Mouse (Mus musculus) ES-E14 (cell line): Measurements from ENCODE around the gene Olfr986. TPM values are rescaled to one million over a fixed set of nuclear protein-coding genes. Genes with fewer than 3 reads are reported as not detected.

Source experiments
- DNase-seq: peaks from one replicate; pipeline ENCODE4 v3.0.0-alpha.2; 2013; ENCODE audit warnings: low read depth, low spot score
- H3K27ac ChIP-seq: 2 replicates; pipeline ENCODE4 v1.5.1; 2012; ENCODE audit warnings: low read depth, mild to moderate bottlenecking, low read length, moderate library complexity, mixed read lengths; ENCODE audit not compliant: poor library complexity, insufficient read depth, severe bottlenecking
- H3K36me3 ChIP-seq: 2 replicates; pipeline ENCODE4 v1.6.1; 2012; ENCODE audit warnings: mild to moderate bottlenecking, low read length, moderate library complexity, mixed read lengths; ENCODE audit not compliant: control insufficient read depth, poor library complexity, insufficient read depth, severe bottlenecking
- H3K4me1 ChIP-seq, 2 experiments: fragments of 150-350 bp in 1 of 2; sonication (generic) in 1 of 2; 2 replicates each; pipeline ENCODE4 v1.6.1; 2012; ENCODE audit warnings: low read length in 2 of 2, mild to moderate bottlenecking in 1 of 2, mixed read lengths in 1 of 2; ENCODE audit not compliant: control insufficient read depth in 2 of 2, insufficient read depth in 2 of 2, poor library complexity in 1 of 2
- H3K4me3 ChIP-seq, 2 experiments: fragments of 150-350 bp in 1 of 2; sonication (generic) in 1 of 2; 2 replicates each; pipeline ENCODE4 v1.5.1; 2012; ENCODE audit warnings: low read length in 2 of 2, low read depth in 1 of 2, mild to moderate bottlenecking in 1 of 2, mixed read lengths in 1 of 2; ENCODE audit not compliant: insufficient read depth in 1 of 2, poor library complexity in 1 of 2, severe bottlenecking in 1 of 2
- H3K9ac ChIP-seq: 2 replicates; pipeline ENCODE4 v1.6.1; 2012; ENCODE audit warnings: low read depth, mild to moderate bottlenecking, low read length, mixed read lengths; ENCODE audit not compliant: poor library complexity, insufficient read depth, severe bottlenecking
- H3K9me3 ChIP-seq: fragments of 150-350 bp; sonication (generic); 2 replicates; pipeline ENCODE4 v1.6.1; 2012; ENCODE audit warnings: low read depth, mild to moderate bottlenecking, low read length; ENCODE audit not compliant: control insufficient read depth, insufficient read depth
- CHD2 ChIP-seq: IDR thresholded peaks from 2 replicates; pipeline ENCODE4 v1.6.1; 2014; ENCODE audit warnings: mild to moderate bottlenecking, low read depth, low read length, inconsistent platforms
- HCFC1 ChIP-seq: IDR thresholded peaks from 2 replicates; pipeline ENCODE4 v1.6.1; 2012; ENCODE audit warnings: low read length, inconsistent platforms, borderline replicate concordance; ENCODE audit not compliant: insufficient read depth
- MAFK ChIP-seq: IDR thresholded peaks from 2 replicates; pipeline ENCODE4 v1.6.1; 2014; ENCODE audit warnings: mild to moderate bottlenecking, low read depth, low read length, inconsistent platforms; ENCODE audit not compliant: insufficient read depth
- ZC3H11A ChIP-seq: IDR thresholded peaks from 2 replicates; pipeline ENCODE4 v1.6.1; 2012; ENCODE audit warnings: low read depth, mild to moderate bottlenecking, inconsistent platforms, low read length, borderline replicate concordance
- ZNF384 ChIP-seq: IDR thresholded peaks from 2 replicates; pipeline ENCODE4 v1.6.1; 2012; ENCODE audit warnings: low read depth, low read length, inconsistent platforms
- in situ Hi-C, 2 experiments: fragments of 600-800 bp; cut with MboI; formaldehyde crosslinking; loops; one replicate each; pipeline ENCODE4 v1.15.1; 2025; ENCODE audit warnings: low sequenced_read_pairs in 2 of 2, inconsistent platforms in 1 of 2; ENCODE audit not compliant: unreplicated experiment in 2 of 2
- total RNA-seq: library from RNA; depleted of rRNA; stranded (reverse); fragments of 300-350 nt; gene quantifications from 2 replicates; pipeline ENCODE4 v1.2.3, GENCODE M21; 2012

The Olfr986 gene
- total RNA-seq, 1 experiment: 0.31 TPM

DNA sequence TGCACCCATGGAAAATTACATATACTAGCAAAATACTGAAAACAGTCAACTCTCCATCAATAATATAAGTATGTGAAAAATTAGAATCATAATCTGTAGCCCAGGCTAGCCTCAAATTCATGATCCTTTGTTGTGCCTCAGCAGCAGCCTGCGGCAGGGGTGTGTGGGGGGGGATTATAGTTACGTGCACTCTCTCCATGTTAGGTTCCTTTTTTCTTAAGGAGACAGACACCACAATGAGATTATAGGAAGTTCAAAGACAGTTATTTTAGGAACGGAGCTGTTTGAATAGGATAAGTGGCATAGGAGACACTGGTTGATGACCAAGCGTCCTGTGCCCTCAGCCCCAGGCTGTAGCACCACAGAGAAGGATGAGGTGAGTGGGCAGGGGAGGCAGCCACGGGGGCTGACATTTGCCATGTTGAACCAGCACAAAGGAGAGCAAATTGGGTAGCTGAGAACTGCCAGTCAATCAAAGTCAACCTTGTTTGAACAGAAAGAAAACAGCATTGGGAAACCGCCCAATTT lies 48.1 kb downstream of the Olfr986 start:
- H3K4me1 ChIP-seq: peaks cover 2 to 19% of the 10 kb centered on the region in 2 experiments
- peaks cover 28% of the 10 kb centered on the region for H3K36me3 ChIP-seq
- in situ Hi-C loops: no loop called here

DNA sequence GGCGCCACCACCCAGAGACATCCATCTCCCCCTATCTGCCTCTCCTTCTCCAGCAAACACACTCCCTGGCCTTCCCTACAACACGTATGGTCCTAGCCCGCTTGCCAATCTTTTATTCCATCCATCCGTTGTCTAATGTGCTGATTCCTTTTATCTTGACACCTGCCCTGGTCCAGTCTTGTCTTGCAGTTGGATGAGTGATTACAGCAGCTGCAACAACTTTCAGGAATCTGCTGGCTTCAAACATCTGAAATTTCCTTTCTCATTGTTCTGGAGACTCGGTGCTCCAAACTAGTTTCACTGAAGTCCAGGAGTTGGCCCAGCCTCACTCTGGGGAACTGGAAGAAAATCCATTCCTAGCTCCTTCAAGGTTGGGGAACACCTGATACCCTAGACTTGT lies 48.8 kb downstream of the Olfr986 start:
- H3K27ac ChIP-seq: no peak overlapping the region
- no peak overlapping the region for H3K4me3 ChIP-seq
- DNase-seq: no peak
- TF ChIP-seq CHD2: no peak
- no peak for TF ChIP-seq HCFC1
- no peak for TF ChIP-seq ZNF384
- no peak for TF ChIP-seq MAFK
- TF ChIP-seq ZC3H11A: no peak
- 0 out of 2 replicates have a peak overlapping the region, but pooled peaks have one; percentile 1 for H3K9ac ChIP-seq
- in situ Hi-C loops: no loop called here
- H3K36me3 ChIP-seq: peaks cover 33% of the 10 kb centered on the region
- H3K4me1 ChIP-seq: peaks cover 2 to 19% of the 10 kb centered on the region in 2 experiments
- no peaks in the 10 kb centered on the region for H3K9me3 ChIP-seq

More for the DNA sequence above, 48.1 kb downstream of the Olfr986 start:
- H3K27ac ChIP-seq: no peak overlapping the region
- no peak overlapping the region for H3K4me3 ChIP-seq
- TF ChIP-seq MAFK: no peak
- TF ChIP-seq HCFC1: no peak
- TF ChIP-seq CHD2: no peak
- TF ChIP-seq ZNF384: no peak
- TF ChIP-seq ZC3H11A: no peak
- no peaks in the 10 kb centered on the region for H3K9me3 ChIP-seq
- no peak for DNase-seq
- no peak overlapping the region for H3K9ac ChIP-seq

DNA sequence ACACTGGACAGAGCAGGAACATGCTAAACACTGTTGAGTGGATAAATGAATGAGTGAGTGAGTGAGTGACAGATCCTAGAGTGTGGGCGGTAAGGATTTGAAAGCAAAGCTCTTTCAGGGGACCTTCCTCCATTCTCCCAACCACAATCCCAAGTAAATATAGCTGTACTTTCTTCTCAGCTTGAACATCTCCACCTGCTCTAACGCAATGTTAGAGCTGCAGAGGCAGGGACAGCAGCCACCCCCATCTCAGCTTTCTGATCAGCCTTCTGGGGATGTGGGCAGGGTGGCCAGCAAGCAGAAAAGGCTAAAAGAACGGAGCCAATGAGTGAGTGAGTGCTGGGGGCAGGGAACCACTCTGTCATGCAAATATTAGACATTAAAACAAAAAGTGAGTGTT lies 50.3 kb downstream of the Olfr986 start:
- H3K4me1 ChIP-seq: peaks cover 2 to 23% of the 10 kb centered on the region in 2 experiments
- H3K4me3 ChIP-seq: no peak overlapping the region
- in situ Hi-C loops: no loop called here
- no peak overlapping the region for H3K27ac ChIP-seq
- H3K36me3 ChIP-seq: peaks cover 38% of the 10 kb centered on the region
- no peaks in the 10 kb centered on the region for H3K9me3 ChIP-seq
- TF ChIP-seq HCFC1: no peak
- no peak for TF ChIP-seq MAFK
- TF ChIP-seq CHD2: no peak
- no peak for TF ChIP-seq ZNF384
- no peak for TF ChIP-seq ZC3H11A
- H3K9ac ChIP-seq: no peak overlapping the region
- no peak for DNase-seq

DNA sequence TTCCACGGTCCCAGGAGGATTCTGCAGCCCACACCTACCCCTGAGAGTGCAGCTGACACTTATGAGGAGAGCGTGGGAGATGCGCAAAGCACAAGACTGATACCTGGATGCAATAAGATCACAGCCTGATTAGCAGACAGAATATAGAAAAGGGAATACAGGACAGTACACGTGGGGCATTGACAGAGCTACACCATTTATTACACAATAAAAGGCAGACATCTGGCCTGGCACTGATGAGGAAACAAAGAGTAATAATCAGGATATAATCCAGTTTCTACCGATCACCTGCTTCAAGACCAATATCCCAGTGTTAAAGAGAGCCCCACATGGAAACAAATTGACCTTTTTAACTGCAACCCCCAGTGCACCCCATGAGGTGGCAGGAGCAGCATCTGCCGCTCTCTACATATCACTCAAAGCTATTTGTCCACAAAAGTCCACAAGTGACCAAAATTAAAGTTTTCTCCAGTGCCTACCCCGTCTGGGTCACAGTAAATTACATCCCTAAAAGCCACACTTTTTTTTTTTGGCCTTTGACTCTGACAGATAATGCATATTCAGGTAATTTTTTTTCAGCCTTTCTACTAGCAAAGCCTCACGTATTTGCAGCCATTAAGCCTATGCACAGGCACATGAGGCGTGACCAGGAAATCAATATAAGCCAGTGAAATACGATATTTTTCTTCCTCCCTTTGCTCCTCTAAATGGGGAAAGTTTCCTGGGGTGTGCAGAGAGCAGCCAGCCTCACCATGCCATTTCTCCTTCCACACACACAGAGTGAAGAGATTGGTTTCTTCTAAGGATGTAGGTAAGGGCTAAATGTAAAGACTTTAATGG lies 53.7 kb downstream of the Olfr986 start:
- H3K4me3 ChIP-seq: no peak overlapping the region
- H3K4me1 ChIP-seq: peaks cover 0 to 14% of the 10 kb centered on the region in 2 experiments; a peak in 3 of 4 replicates
- no peak for TF ChIP-seq ZNF384
- TF ChIP-seq ZC3H11A: no peak
- no peak for TF ChIP-seq MAFK
- TF ChIP-seq HCFC1: no peak
- TF ChIP-seq CHD2: no peak
- H3K9ac ChIP-seq: no peak overlapping the region
- no peak for DNase-seq
- no peaks in the 10 kb centered on the region for H3K9me3 ChIP-seq
- in situ Hi-C loops: no loop called here
- peaks cover 31% of the 10 kb centered on the region for H3K36me3 ChIP-seq
- no peak overlapping the region for H3K27ac ChIP-seq
